Mouse (Mus musculus): ENCODE data around the gene Etv6.

GRCm38 (mm10) chr6:134148443-134148942, 113.0 kb downstream of the Etv6 start:
- TF ChIP-seq EP300 (IDR thresholded peaks at IDR 0.05; ENCODE audit: low read depth) (no peak), CTCF (IDR thresholded peaks at IDR 0.05; ENCODE audit: low read depth) (no peak)

Measured in heart, postnatal 0 days (tissue).